Mouse (Mus musculus): ENCODE measurements around the gene Acox1. TPM values are rescaled to one million over a fixed set of nuclear protein-coding genes. Genes with fewer than 3 reads are reported as not detected.

The Acox1 gene
- total and polyA plus RNA-seq, 3 experiments, result 17.1 to 21.0 (median 20.4) TPM

DNA sequence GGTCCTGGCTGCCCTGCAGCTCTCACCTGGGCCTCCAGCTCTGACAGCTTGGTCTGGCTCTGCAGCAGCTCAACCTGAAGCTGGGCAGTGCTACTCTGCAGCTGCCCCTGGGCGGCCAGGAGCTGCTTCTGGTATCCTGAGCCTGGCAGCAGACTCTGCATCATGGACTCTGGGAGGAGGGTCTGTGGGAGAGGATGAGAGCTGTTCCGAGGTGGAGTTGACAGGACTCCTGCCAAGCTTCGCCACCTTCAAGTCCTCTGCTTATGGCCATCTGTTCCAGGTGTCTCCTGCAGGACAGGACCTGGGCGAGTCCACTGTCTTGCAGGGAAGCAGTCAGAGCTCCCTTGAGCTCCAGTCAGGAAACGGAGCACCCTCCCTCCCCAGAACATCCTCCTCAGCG, 49.5 kb downstream of the Acox1 start (continued):
- TF ChIP-seq NELFE (IDR thresholded peaks at IDR 0.05; ENCODE audit: low read depth, low read length), result no peak

- DNase-seq (ENCODE audit: extremely low read depth), result no peak
- dilution Hi-C loops (cut with MboI; ENCODE audit: extremely low pct_ligation_motif_present, extremely low pct_unique_long_range_greater_than_20kb, low sequenced_read_pairs), result no loop called here
- no peak overlapping the region for H3K9ac ChIP-seq (ENCODE audit: insufficient read depth, low read depth)
- H3K4me2 ChIP-seq (ENCODE audit: insufficient read depth, low read depth, poor library complexity, severe bottlenecking), result no peak overlapping the region
- no peaks in the 10 kb centered on the region for H3K9me3 ChIP-seq (replicated peaks; ENCODE audit: low read length)
- H3K27me3 ChIP-seq (replicated peaks), result no peaks in the 10 kb centered on the region
- TF ChIP-seq CTCF (conservative IDR thresholded peaks at IDR 0.05 in 1 of 2, IDR thresholded peaks at IDR 0.05 in 1 of 2; ENCODE audit: low read depth in 2 of 2, low read length in 2 of 2) (no peak), MAX (IDR thresholded peaks at IDR 0.05; ENCODE audit: low read length) (no peak), ZMIZ1 (IDR thresholded peaks at IDR 0.05; ENCODE audit: low read depth, low read length) (no peak), TCF12 (IDR thresholded peaks at IDR 0.05; ENCODE audit: low read depth, low read length) (no peak), HCFC1 (IDR thresholded peaks at IDR 0.05; ENCODE audit: low read depth, low read length) (no peak), EP300 (IDR thresholded peaks at IDR 0.05; ENCODE audit: low read length) (no peak), MAZ (IDR thresholded peaks at IDR 0.05; ENCODE audit: low read depth, low read length) (no peak), IRF4 (IDR thresholded peaks at IDR 0.05; ENCODE audit: low read depth, low read length) (no peak), MEF2A (IDR thresholded peaks at IDR 0.05; ENCODE audit: borderline replicate concordance, low read depth, low read length) (no peak), ZNF384 (IDR thresholded peaks at IDR 0.05; ENCODE audit: low read depth, low read length) (no peak), POLR2A (IDR thresholded peaks at IDR 0.05; ENCODE audit: low read depth, low read length) (no peak), BHLHE40 (IDR thresholded peaks at IDR 0.05; ENCODE audit: low read depth, low read length) (no peak), USF2 (conservative IDR thresholded peaks at IDR 0.05; ENCODE audit: low read depth, low read length) (no peak), SIN3A (IDR thresholded peaks at IDR 0.05; ENCODE audit: low read length) (no peak), E2F4 (IDR thresholded peaks at IDR 0.05; ENCODE audit: insufficient replicate concordance, low read depth, low read length) (no peak), NELFE (IDR thresholded peaks at IDR 0.05; ENCODE audit: low read depth, low read length) (no peak)
- H3K4me1 ChIP-seq (ENCODE audit: control insufficient read depth in 1 of 2, insufficient read depth in 2 of 2), result peaks cover 0 to 5% of the 10 kb centered on the region in 2 experiments; a peak in 1 of 4 replicates
- H3K36me3 ChIP-seq (replicated peaks in 1 of 2; ENCODE audit: control insufficient read depth in 1 of 2, insufficient read depth in 1 of 2, low read length in 1 of 2), result peaks cover 99 to 100% of the 10 kb centered on the region in 2 experiments
- no peaks in the 10 kb centered on the region for H3K79me2 ChIP-seq (replicated peaks; ENCODE audit: control insufficient read depth, extremely low read depth, insufficient read depth, poor library complexity, severe bottlenecking)
- H3K27ac ChIP-seq (ENCODE audit: insufficient read depth, low read depth), result no peak overlapping the region
- in situ Hi-C loops (cut with MboI; ENCODE audit: low pct_ligation_motif_present, low pct_unique_long_range_greater_than_20kb, low sequenced_read_pairs), result no loop called here
- H3K4me3 ChIP-seq (replicated peaks in 1 of 3; ENCODE audit: low read depth in 2 of 3, low read length in 2 of 3, poor library complexity in 1 of 3), result no peak overlapping the region
These were observed 50.1 kb downstream of the Acox1 start for GRCm38 (mm10) chr11:116148761-116149221.

- Histone ChIP-seq H3K9ac (ENCODE audit: insufficient read depth, low read depth) (no peak overlapping the region), H3K36me3 (replicated peaks in 1 of 2; ENCODE audit: control insufficient read depth in 1 of 2, insufficient read depth in 1 of 2, low read length in 1 of 2) (peaks cover 92 to 100% of the 10 kb centered on the region in 2 experiments), H3K9me3 (replicated peaks; ENCODE audit: low read length) (no peaks in the 10 kb centered on the region), H3K79me2 (replicated peaks; ENCODE audit: control insufficient read depth, extremely low read depth, insufficient read depth, poor library complexity, severe bottlenecking) (no peaks in the 10 kb centered on the region), H3K4me2 (ENCODE audit: insufficient read depth, low read depth, poor library complexity, severe bottlenecking) (no peak overlapping the region), H3K4me3 (replicated peaks in 1 of 3; ENCODE audit: low read depth in 2 of 3, low read length in 2 of 3, poor library complexity in 1 of 3) (no peak overlapping the region), H3K27ac (ENCODE audit: insufficient read depth, low read depth) (no peak overlapping the region), H3K27me3 (replicated peaks) (no peaks in the 10 kb centered on the region), H3K4me1 (ENCODE audit: control insufficient read depth in 1 of 2, insufficient read depth in 2 of 2) (peaks cover 9 to 26% of the 10 kb centered on the region in 2 experiments)
- TF ChIP-seq MAX (IDR thresholded peaks at IDR 0.05; ENCODE audit: low read length), result no peak
- dilution Hi-C loops (cut with MboI; ENCODE audit: extremely low pct_ligation_motif_present, extremely low pct_unique_long_range_greater_than_20kb, low sequenced_read_pairs), result no loop called here
- in situ Hi-C loops (cut with MboI; ENCODE audit: low pct_ligation_motif_present, low pct_unique_long_range_greater_than_20kb, low sequenced_read_pairs), result no loop called here
- no peak for DNase-seq (ENCODE audit: extremely low read depth)
These were observed 52.4 kb downstream of the Acox1 start for GRCm38 (mm10) chr11:116146294-116146985.
